Mouse (Mus musculus) cerebellum, adult 2 months (tissue): ENCODE measurements around the gene Cacybp. TPM values are rescaled to one million over a fixed set of nuclear protein-coding genes. Genes with fewer than 3 reads are reported as not detected.

Source experiments
- DNase-seq, 2 experiments: peaks; one replicate each; pipeline ENCODE4 v3.0.0; 2021
- H3K27ac ChIP-seq: fragments of 200-500 bp; 2 replicates; pipeline ENCODE4 v1.5.1; 2012; ENCODE audit warnings: low read length, control low read depth, inconsistent platforms; ENCODE audit not compliant: insufficient read depth
- H3K27me3 ChIP-seq: fragments of 200-500 bp; 2 replicates; pipeline ENCODE4 v1.6.1; 2012; ENCODE audit warnings: inconsistent platforms, mild to moderate bottlenecking, low read length, moderate library complexity; ENCODE audit not compliant: control insufficient read depth, insufficient read depth
- H3K4me1 ChIP-seq: fragments of 200-500 bp; 2 replicates; pipeline ENCODE4 v1.6.1; 2011; ENCODE audit warnings: low read length; ENCODE audit not compliant: control insufficient read depth, insufficient read depth
- H3K4me3 ChIP-seq: fragments of 200-500 bp; replicated peaks from 2 replicates; pipeline ENCODE3; 2011; ENCODE audit warnings: mild to moderate bottlenecking, low read depth, low read length, control low read depth; ENCODE audit not compliant: insufficient read depth
- CTCF ChIP-seq: fragments of 200-500 bp; IDR thresholded peaks from 2 replicates; pipeline ENCODE4 v1.5.1; 2011; ENCODE audit warnings: low read depth, mild to moderate bottlenecking, control low read depth, low read length, moderate library complexity, borderline replicate concordance; ENCODE audit not compliant: insufficient read depth
- POLR2A ChIP-seq: fragments of 200-500 bp; IDR thresholded peaks from 2 replicates; pipeline ENCODE4 v1.6.1; 2011; ENCODE audit warnings: low read length, control low read depth, borderline replicate concordance; ENCODE audit not compliant: insufficient read depth
- WGBS: fragments of 180-500 bp; shearing (Covaris S2); methylation state at CpG from one replicate; pipeline ENCODE4 v1.1.7; 2018; 5-methylcytosine and 5-hydroxymethylcytosine counted together
- polyA plus RNA-seq: library from polyadenylated mRNA; depleted of rRNA; stranded (reverse); fragments of >200 nt; gene quantifications from 2 replicates; pipeline ENCODE4 v1.2.3, GENCODE M21; 2012

Gene Cacybp
- polyA plus RNA-seq, 1 experiment: 55.9 TPM

DNA sequence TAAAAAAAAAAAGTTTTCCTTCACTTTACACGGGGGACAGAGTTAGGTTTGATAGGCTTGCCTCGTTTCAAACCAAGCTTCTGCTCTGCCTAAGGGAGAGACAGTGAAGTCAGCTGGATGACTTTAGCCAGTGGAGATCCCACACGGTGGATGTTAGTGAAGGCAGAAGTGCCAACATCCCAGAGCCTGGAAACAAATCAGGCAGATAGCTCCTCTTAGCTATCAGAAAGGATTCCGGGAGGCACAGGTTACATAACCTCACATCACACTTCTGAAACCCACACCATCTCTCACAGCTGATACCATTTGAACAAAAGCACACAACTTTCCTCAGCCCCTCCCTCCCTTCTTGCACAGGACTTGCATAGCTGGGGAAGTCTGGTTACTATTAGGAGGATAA lies 38.1 kb upstream of the Cacybp start:
- Histone ChIP-seq H3K4me1 (peaks cover 7% of the 10 kb centered on the region; the same call in 1 of the 2 replicates), H3K4me3 (no peak overlapping the region), H3K27ac (no peak overlapping the region), H3K27me3 (no peaks in the 10 kb centered on the region)
- WGBS: 58% methylated on average over 4 of the region's 4 CpGs
- TF ChIP-seq CTCF: no peak
- no peak for DNase-seq

DNA sequence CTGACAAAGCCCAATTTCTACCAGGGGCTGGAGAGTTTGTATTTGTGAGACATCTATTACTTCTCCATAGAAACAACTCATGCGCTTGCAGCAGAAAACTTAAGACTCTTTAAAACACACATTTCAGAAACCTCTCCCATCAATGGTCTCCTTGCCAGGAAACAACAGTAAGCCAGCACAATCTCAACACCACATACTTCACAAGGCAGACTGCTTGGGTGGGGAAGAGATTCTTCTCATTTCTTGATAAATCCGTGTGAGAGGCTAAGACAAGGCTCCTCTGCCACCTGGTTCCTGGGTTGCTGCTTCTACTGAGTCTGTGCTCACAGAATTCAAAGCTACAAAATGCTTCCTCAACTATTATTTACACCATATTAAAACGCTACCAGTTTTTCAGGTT lies 37.1 kb upstream of the Cacybp start:
- H3K27me3 ChIP-seq: no peaks in the 10 kb centered on the region
- peaks cover 7% of the 10 kb centered on the region; the same call in 1 of the 2 replicates for H3K4me1 ChIP-seq
- DNase-seq: no peak
- 84% methylated on average over 3 of the region's 3 CpGs for WGBS
- H3K4me3 ChIP-seq: no peak overlapping the region
- no peak overlapping the region for H3K27ac ChIP-seq
- TF ChIP-seq POLR2A (no peak), CTCF (no peak)

DNA sequence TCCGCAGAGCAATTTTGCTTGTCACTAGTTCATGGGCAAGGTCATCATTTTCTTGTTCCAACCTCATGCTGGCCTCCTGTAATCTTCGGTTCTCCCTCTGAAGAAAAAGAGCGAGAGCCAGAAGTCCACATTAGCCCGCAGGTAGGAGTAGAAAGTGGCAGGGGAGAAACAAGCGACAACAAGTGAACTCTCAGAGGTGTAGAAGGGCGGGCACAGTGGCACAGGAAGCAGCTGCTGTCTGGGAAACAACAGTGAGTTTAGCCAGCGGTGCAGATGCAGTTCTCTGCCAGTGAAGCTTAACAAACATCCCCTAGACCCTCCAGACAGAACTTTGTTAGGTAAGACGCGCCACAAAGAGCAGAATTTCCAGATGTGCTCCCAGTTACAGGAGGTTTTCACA lies 34.8 kb upstream of the Cacybp start:
- 86% methylated on average over 9 of the region's 9 CpGs for WGBS

DNA sequence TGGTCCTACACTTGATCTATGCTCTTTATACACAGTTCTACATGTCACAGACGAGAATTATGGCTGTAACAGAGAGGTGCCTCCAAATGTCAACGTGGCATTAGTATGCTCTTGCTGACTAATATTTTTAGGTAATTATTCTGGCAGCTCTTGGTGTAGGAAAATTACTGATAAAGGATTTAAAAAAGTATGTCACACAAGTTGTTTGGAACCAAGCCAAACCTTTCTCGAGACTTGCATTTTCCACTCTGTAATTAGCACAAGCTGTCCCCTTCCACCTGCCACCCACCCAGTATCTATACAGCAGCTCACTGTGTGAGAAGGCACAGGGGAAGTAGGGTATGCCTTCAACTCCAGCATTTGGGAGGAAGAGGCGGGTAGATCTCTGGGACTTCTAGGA lies 34.2 kb upstream of the Cacybp start:
- no peak overlapping the region for H3K27ac ChIP-seq
- H3K4me3 ChIP-seq: no peak overlapping the region
- peaks cover 7% of the 10 kb centered on the region; the same call in 1 of the 2 replicates for H3K4me1 ChIP-seq
- H3K27me3 ChIP-seq: no peaks in the 10 kb centered on the region
- TF ChIP-seq POLR2A (no peak), CTCF (no peak)
- 46% methylated on average over 4 of the region's 4 CpGs for WGBS
- peak in 1 of 2 experiments; percentile 49 for DNase-seq

More for the DNA sequence above, 34.8 kb upstream of the Cacybp start:
- no peak for DNase-seq
- Histone ChIP-seq H3K4me1 (peaks cover 7% of the 10 kb centered on the region; the same call in 1 of the 2 replicates), H3K4me3 (no peak overlapping the region), H3K27ac (no peak overlapping the region), H3K27me3 (no peaks in the 10 kb centered on the region)
- TF ChIP-seq POLR2A: no peak
- no peak for TF ChIP-seq CTCF

DNA sequence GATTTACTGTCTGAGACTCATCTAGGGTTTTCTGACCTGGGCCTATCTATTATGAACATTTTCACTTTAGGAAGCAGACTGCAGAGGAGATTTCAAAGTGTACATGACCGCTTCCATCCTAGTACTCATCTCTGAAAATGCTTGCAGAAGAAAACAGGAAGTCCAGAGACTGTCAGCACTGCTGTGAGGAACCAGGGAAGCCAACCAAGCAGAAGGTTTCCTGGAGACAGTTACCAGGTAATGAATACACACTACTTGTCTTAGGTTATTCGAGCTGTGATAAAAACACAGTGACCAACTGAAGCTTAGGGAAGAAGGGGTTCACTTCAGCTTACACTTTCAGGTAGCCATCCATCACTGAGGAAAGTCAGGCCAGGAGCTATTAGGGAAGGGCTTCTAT lies 33.3 kb upstream of the Cacybp start:
- Histone ChIP-seq H3K27ac (no peak overlapping the region), H3K4me1 (peaks cover 7% of the 10 kb centered on the region; the same call in 1 of the 2 replicates), H3K4me3 (no peak overlapping the region), H3K27me3 (no peaks in the 10 kb centered on the region)
- DNase-seq: no peak
- TF ChIP-seq POLR2A (no peak), CTCF (no peak)
- 36% methylated on average over 2 of the region's 2 CpGs for WGBS

DNA sequence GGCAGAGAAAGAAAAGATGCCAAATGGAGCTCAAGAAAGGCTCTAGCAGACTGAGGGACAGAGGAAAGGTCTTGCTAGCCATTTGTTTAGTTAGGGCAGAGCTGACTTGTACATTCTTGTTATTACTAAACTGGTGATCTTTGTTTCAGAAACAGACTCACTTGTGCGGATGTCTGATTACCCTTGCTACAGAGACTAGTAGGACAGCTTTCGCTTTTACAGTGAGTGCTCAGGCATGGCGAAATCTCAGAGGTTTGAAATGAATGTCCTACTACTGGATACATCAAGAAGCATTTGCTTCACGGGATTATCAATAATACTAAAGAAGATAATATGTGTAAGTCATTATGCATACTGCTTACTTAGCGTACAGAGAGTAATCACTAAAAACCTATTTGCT lies 32.0 kb upstream of the Cacybp start:
- Histone ChIP-seq H3K27me3 (no peaks in the 10 kb centered on the region), H3K27ac (no peak overlapping the region), H3K4me3 (no peak overlapping the region), H3K4me1 (peaks cover 9% of the 10 kb centered on the region; the same call in 1 of the 2 replicates)
- no peak for TF ChIP-seq POLR2A
- no peak for TF ChIP-seq CTCF
- no peak for DNase-seq
- 95% methylated on average over 5 of the region's 5 CpGs for WGBS

DNA sequence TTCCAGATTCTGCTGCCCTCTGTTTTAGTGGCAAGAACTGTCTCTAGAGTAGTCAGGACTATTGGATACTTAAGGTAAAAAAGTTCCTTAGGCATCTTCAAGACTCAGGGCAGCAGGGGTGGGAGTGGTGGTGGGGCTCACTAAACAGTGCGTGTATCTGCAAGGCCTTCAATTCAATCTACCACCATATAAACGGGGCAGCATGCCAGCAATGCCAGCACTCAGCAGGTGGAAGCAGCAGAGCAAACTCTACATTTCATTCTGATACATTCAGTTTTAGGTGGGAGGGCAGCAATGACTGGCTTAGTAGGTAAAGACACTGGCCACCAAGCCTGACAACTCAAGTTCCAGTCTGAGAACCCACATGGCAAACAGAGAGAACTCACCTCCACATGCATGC lies 27.4 kb upstream of the Cacybp start:
- no peak overlapping the region for H3K4me3 ChIP-seq
- no peak overlapping the region for H3K27ac ChIP-seq
- WGBS: 63% methylated on average over 2 of the region's 2 CpGs
- H3K4me1 ChIP-seq: 0 out of 2 replicates have a peak, but pooled peaks cover 2% of the 10 kb centered on the region
- TF ChIP-seq CTCF (no peak), POLR2A (no peak)
- no peaks in the 10 kb centered on the region for H3K27me3 ChIP-seq
- DNase-seq: peak in 1 of 2 experiments; percentile 21

DNA sequence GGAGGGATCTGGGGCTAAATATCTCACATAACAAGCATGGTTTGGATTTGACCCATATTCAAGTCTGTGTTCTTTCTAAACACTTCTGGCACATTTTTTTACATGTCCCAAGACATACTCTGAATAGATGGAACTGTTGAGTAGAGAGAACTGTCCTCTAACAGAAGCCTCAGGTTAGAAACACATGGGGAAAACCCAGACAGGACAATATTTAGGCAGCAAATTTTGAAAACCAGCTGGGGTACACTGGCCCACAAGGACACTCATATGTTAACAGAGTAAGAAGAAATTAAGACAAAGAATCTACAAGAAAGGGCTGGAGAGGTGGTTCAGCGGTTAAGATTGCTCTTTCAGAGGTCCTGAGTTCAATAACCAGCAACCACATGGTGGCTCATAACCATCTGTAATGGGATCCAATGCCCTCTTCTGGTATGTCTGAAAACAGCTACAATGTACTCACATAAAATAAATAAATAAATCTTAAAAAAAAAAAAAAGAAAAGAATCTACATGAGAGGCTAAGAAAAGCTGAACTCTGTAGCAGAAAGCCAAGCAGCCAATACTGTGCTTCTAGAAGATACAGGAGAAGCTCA lies 26.3 kb upstream of the Cacybp start:
- 91% methylated on average over 1 of the region's 1 CpGs for WGBS

More for the DNA sequence above, 26.3 kb upstream of the Cacybp start:
- Histone ChIP-seq H3K27me3 (no peaks in the 10 kb centered on the region), H3K4me3 (no peak overlapping the region), H3K27ac (no peak overlapping the region), H3K4me1 (0 out of 2 replicates have a peak, but pooled peaks cover 2% of the 10 kb centered on the region)
- no peak for TF ChIP-seq CTCF
- TF ChIP-seq POLR2A: no peak
- no peak for DNase-seq
